ENCODE assay signal across 14 mouse cellular contexts in genomic region chr9:21925506-21925905, GRCm38 (mm10). TPM values are rescaled to one million over a fixed set of nuclear protein-coding genes. Genes with fewer than 3 reads are reported as not detected.
"Had no signal": no experiment of that assay in that cellular context is flagged by ENCODE, and none has a peak within 500 bp of the region (broad histone marks: within the 10 kb centered on the region; RNA-seq: fewer than 3 reads in every experiment).

No protein-coding gene starts in this region.

- H3K27me3 ChIP-seq: limb, embryonic 12.5 days; limb, embryonic 15.5 days; neural tube, embryonic 13.5 days; stomach, embryonic 15.5 days had no signal

- DNase-seq: left cerebral cortex, postnatal 4 days; lung, adult 2 months; midbrain, embryonic 14.5 days; retina, postnatal 1 day; right cerebral cortex, postnatal 25 days; spleen, adult 18-20 months; thymus, adult 18-20 months; thymus, postnatal 36 days had no signal

- H3K4me3 ChIP-seq: limb, embryonic 15.5 days had no signal

- H3K9ac ChIP-seq: limb, embryonic 15.5 days; stomach, embryonic 15.5 days had no signal

- H3K27ac ChIP-seq: limb, embryonic 12.5 days; limb, embryonic 15.5 days; midbrain, embryonic 10.5 days; neural tube, embryonic 13.5 days; stomach, embryonic 15.5 days had no signal

- H3K36me3 ChIP-seq: stomach, embryonic 15.5 days had no signal

- H3K9me3 ChIP-seq: limb, embryonic 12.5 days; limb, embryonic 15.5 days; midbrain, embryonic 10.5 days; neural tube, embryonic 13.5 days; stomach, embryonic 15.5 days had no signal

RNA-seq across cellular contexts. Expression of gene Ccdc159, which starts 1.8 kb away (rescaled TPM):
- total RNA-seq: neutrophil, adult 5-6 weeks had no signal

RNA-seq across cellular contexts. Expression of gene Plppr2, which starts 11.3 kb away (rescaled TPM):
- total RNA-seq: neutrophil, adult 5-6 weeks had no signal
